Mouse (Mus musculus) left cerebral cortex, postnatal 25 days (tissue): Measurements from ENCODE around the gene Fam8a1. TPM values are rescaled to one million over a fixed set of nuclear protein-coding genes. Genes with fewer than 3 reads are reported as not detected.

Experiments used
- DNase-seq, 2 experiments: peaks; one replicate each; pipeline ENCODE4 v3.0.0; 2022; ENCODE audit warnings: low spot score in 2 of 2, mixed read lengths in 1 of 2
- intact Hi-C: fragments of 180-260 bp; cut with DNase I; formaldehyde crosslinking; loops from one replicate; pipeline ENCODE4 v1.15.1; 2025
- total RNA-seq, 2 experiments: library from RNA; stranded (reverse); gene quantifications; 2 replicates each; pipeline ENCODE4 v1.2.3; 2021

Fam8a1 gene
- total RNA-seq, 2 experiments from 2014 or later: 82.9 to 85.4 TPM

- intact Hi-C loops: loop anchor here (10.0 kb wide), 1 partner anchor 255 kb away; the partner anchor contains the start of gene Rbm24
- DNase-seq: no peak
These were observed 424 bp downstream of the Fam8a1 start for GRCm38 (mm10) chr13:46669620-46670271.

- DNase-seq: no peak
- intact Hi-C loops: no loop called here
These were observed 1.2 kb downstream of the Fam8a1 start for GRCm38 (mm10) chr13:46670514-46670913.

GRCm38 (mm10) chr13:46674601-46675000, 5.3 kb downstream of the Fam8a1 start:
- no peak for DNase-seq

GRCm38 (mm10) chr13:46677721-46678120, 8.4 kb downstream of the Fam8a1 start:
- intact Hi-C loops: no loop called here
- no peak for DNase-seq

More at GRCm38 (mm10) chr13:46674601-46675000, 5.3 kb downstream of the Fam8a1 start:
- intact Hi-C loops: no loop called here

GRCm38 (mm10) chr13:46682921-46683320, 13.6 kb downstream of the Fam8a1 start:
- intact Hi-C loops: no loop called here
- DNase-seq: no peak

- intact Hi-C loops: no loop called here
- DNase-seq: no peak
These were observed 14.0 kb downstream of the Fam8a1 start for GRCm38 (mm10) chr13:46683370-46683769.

- intact Hi-C loops: no loop called here
- DNase-seq: no peak
These were observed 21.4 kb downstream of the Fam8a1 start for GRCm38 (mm10) chr13:46690559-46691241.

- DNase-seq: no peak
- intact Hi-C loops: no loop called here
These were observed 26.1 kb downstream of the Fam8a1 start for GRCm38 (mm10) chr13:46695296-46695908.

- intact Hi-C loops: no loop called here
- no peak for DNase-seq
These were observed 26.6 kb downstream of the Fam8a1 start for GRCm38 (mm10) chr13:46695932-46696331.

- DNase-seq: no peak
- intact Hi-C loops: no loop called here
These were observed 27.5 kb downstream of the Fam8a1 start for GRCm38 (mm10) chr13:46696788-46697187.

- intact Hi-C loops: no loop called here
- DNase-seq: no peak
These were observed 30.1 kb downstream of the Fam8a1 start for GRCm38 (mm10) chr13:46699372-46699771.

- intact Hi-C loops: no loop called here
These were observed 32.2 kb downstream of the Fam8a1 start for GRCm38 (mm10) chr13:46701486-46701885.

GRCm38 (mm10) chr13:46703138-46703537, 33.8 kb downstream of the Fam8a1 start:
- intact Hi-C loops: no loop called here
- no peak for DNase-seq

More at GRCm38 (mm10) chr13:46701486-46701885, 32.2 kb downstream of the Fam8a1 start:
- DNase-seq: no peak

- intact Hi-C loops: no loop called here
These were observed 44.2 kb downstream of the Fam8a1 start for GRCm38 (mm10) chr13:46713486-46713885.

GRCm38 (mm10) chr13:46715976-46716639, 46.8 kb downstream of the Fam8a1 start:
- intact Hi-C loops: no loop called here
- DNase-seq: no peak

More at GRCm38 (mm10) chr13:46713486-46713885, 44.2 kb downstream of the Fam8a1 start:
- no peak for DNase-seq

GRCm38 (mm10) chr13:46718893-46719400, 49.6 kb downstream of the Fam8a1 start:
- DNase-seq: no peak
- intact Hi-C loops: no loop called here

- no peak for DNase-seq
- intact Hi-C loops: no loop called here
These were observed 51.7 kb downstream of the Fam8a1 start for GRCm38 (mm10) chr13:46721009-46721408.

GRCm38 (mm10) chr13:46724371-46724770, 55.0 kb downstream of the Fam8a1 start:
- DNase-seq: peak in 1 of 2 experiments; percentile 27
- intact Hi-C loops: no loop called here

GRCm38 (mm10) chr13:46725227-46725626, 55.9 kb downstream of the Fam8a1 start:
- intact Hi-C loops: no loop called here
- DNase-seq: no peak
